Mouse (Mus musculus) gastrocnemius, adult 8-10 months (tissue): ENCODE measurements at regions not wholly inside any gene's neighbourhood (a gene's known extent, or its start where the extent isn't known, plus 50 kb on each side); places are given as distances from the start of the nearest gene placed in this dataset.
A peak's percentile ranks its signal among the peaks of the same experiment; 100 is the strongest.

Experiments
- DNase-seq, 2 experiments: peaks; one replicate each; pipeline ENCODE4 v3.0.0; 2022; ENCODE audit warnings: low spot score in 2 of 2

DNA sequence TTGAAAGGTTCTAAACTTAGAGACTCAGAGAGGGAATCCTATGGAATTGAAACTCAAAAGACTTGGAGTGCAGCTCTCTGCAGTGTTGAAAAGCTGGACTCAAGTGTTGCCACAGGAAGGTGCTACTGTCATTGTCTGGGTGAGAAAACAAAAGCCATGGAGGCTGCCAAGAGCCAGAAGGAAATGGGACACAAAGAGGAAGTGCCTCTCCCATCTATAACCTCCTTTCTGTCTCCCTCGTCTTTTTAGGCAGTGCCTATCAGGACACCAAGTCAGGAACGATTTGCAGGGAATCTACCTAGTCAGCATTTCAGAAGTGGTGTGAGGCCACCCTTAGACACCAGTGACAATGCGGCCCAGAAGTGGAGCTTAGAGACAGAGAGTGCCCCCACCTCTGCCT lies 138.5 kb upstream of the Slco3a1 start:
- DNase-seq: no peak

DNA sequence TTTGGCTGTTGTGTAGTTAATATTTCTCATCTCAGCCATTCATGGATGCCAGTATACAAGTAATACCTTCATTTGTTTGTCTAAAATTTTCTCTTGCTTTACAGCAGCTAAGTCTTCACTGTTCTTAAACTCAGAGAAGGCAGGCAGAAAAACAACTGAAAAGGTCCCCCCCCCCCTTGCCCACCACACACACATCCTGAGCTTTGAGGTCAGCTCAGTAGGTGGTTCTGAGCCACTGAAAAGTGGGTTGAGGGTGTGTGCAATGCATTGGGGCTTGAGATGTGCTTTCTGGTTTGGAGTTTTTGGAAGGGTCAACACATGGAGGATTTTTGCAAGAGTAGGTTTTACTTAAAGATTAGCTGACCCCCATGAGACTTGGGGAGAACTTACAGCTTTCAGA lies 136.1 kb upstream of the Slco3a1 start:
- no peak for DNase-seq

DNA sequence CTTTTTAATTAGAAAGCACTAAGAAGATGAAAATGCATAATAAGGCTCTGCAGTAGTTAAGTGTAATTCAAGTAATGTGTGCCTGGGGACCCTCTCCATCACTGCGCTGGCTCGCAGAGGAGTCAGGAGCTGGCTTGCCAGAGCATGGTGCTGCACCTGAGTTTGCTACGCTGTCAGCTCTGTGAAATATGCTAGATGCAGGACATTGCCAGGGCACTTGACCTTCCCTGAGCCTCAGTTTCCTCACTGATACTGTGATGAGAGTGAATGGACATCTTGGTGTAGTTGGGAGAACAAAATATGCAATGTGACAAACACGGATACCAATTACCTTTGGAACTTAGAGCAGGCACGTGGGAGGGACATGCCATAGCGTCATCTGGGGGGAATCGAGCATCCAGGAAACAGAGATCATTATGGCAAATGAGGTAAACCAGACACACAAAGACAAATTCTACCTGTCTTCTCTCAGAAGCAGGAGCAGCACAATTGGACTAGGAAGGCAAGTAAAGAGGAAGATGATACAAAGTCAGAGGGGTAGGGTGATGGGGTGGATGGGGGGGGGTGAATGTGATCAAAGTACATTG lies 133.6 kb upstream of the Slco3a1 start:
- DNase-seq: no peak

DNA sequence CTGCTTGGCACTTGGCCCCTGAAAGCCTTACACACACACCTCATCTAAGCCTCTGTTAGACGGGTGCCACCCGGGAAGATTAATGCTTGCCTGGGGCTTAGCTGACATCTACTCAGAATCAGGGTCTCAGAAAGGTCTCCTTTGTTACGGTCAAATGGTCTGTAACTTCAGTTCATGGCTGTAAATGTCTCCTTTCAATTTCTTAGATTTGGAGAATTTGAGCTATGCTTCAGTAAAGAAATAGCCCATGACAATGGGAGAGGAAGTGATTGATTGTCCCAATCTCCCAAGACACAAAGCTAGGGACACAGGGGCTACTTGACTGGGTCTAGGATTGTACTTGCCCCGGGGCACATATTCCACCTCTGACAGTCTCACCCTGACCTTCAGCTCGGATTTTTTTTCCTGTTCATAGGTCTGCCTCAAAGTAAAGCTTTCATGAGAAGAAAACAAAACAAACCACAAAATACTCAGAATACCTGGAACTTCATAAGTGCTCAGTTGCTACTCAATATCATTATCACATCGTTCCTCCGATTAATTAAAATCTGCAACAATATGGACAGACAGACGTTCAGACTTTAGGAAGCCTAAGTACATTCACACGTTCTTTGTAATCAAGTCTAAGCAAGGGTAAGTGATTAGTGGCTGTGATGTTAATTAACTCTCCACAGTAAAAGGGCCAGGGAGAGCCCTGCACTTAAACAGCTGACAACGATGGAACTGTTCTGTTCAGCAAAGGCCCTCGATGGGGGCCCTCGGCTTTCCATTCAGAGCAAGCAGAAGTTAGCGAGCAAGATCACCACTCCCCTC lies 132.9 kb upstream of the Slco3a1 start:
- no peak for DNase-seq

DNA sequence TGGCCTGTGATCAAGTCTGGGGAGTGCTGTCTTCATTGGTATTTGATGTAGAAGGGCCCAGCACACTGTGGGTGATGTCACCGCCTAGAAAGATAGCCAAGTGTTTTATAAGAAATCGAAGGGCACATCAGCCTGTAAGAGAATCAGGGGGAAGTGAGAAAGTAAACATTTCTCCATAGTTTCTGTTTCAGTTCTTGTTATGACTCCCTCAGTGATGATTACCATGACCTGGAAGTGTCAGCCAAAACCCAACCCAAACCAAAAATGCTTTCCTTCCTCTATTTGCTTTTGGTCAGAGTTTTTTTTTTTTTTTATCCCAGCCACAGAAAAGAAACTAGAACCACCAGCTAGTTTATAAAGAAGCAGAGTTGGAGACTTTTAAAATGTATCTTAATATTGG lies 129.4 kb upstream of the Slco3a1 start:
- DNase-seq: peak in 1 of 2 experiments; percentile 3

DNA sequence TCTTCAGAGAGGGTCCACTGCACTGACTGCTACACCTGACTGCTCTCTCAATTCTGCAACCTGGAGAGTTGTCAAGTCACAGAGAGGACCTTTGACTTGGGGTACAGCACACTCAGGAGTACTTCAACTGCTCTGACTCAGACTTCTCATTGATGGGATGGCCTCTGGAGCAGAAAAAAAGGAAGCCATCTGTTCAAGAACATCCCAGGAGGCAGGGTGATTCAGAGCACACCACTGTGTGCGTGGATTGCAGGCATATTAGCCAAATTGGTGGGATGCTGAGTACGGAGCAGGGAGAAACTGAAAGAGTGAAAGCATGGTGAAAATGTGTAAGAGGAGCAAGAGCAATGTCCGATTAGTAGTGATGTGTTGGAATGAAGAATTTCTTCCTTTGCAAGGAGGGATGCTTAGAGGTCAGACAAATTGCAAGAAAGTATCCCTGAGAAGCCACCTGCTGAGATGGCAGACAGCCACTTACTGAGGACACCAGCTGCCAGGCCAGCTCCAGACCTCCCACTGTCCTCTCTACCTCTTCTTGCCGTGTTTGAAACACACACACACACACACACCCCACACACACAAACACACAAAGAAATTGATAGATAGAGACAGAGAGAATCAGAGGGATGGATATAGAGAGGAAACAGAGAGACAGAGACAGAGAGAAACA lies 119.2 kb upstream of the Slco3a1 start:
- no peak for DNase-seq

DNA sequence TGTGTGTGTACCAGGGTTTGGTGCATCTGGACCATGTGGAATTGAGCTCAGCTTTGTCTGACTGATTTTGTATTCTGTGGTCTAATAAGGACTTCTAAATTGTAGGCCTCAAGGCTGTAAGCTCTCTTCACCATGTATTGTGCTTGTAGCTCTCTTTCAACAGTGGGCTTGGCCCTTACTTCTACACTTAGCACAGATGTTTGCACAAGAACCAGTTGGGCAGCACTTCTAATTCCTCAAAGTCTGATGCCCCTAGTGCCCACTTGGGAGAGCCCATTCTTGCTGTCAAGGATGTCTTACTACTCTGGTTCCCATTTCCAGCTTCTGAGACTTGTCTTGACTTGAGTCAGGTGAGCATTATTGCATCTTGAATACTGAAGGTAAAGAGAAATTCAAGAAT lies 114.5 kb upstream of the Slco3a1 start:
- no peak for DNase-seq

DNA sequence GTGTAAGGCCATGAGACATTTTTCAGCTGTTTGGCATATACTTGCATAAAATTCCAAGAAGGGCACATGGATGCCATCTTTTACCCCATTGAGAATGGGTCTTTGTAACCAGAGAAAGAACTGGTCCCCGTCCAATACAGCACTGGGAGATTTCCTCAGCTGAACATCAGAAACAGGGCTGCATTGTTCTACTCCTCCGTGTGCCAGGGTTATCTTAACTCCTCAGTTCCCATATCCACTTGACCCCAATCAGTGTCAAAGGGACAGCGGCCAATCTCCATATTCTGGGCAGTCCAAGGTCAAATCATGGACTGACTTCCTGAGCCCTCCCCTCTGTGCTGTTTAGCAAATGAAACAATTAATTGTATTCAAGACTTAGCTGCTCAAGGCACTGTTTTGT lies 112.5 kb upstream of the Slco3a1 start:
- DNase-seq: no peak

DNA sequence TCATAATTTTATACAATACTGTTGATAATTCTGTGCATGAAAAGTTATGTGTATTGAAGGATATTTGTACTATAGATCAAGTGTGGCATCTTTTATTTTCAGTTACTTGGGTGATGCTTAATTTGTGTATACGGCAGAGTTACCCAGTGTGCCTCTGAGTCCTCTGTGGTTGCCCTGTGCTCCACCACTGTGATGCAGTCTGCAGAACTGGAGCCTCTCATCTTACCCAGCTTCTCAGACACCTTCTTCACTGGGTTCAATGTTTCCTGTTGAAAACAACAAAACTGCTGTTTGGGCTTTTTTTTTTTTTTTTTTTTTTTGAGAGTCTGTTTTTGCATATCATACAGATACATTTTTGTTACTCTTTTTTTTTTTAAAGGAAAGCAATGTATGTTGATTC lies 109.2 kb upstream of the Slco3a1 start:
- DNase-seq: no peak

DNA sequence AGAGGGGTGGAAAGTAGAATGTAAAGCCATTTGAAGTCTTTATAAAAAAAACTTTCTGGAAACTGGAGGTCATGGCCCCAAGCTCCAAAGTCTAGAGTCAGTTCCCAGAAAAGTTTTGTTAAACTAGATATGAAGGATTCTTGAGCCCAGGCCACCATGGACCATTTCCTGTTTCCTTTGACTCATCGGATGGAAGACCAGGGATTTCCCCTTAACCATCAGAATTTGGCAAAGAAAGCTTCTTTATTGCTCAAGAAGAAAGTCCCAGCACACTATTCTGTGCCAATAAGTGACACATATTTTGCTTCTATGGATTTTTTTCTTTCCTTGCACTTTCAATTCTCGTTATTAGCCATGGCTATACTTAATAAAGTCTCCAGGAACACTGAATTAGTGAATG lies 92.7 kb upstream of the Slco3a1 start:
- DNase-seq: no peak

DNA sequence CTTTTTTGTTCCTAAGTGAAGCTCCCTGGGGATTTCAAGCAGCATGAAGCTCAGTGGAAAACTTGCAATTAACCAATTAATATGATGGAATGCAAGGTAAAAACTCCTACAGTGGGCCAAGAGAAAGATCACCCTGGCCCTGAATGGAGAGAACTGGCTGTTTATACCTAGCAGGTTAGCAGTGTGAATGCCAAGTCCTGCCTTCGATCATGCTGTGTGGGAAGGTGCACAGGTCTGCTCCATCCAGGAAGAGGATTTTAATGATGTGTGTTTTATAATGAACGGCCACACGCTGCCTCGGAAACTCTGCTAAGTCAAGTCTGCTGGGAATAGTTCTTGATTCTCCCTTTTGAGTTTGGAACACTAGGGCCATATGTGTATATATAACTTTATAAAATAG lies 85.6 kb upstream of the Slco3a1 start:
- no peak for DNase-seq

DNA sequence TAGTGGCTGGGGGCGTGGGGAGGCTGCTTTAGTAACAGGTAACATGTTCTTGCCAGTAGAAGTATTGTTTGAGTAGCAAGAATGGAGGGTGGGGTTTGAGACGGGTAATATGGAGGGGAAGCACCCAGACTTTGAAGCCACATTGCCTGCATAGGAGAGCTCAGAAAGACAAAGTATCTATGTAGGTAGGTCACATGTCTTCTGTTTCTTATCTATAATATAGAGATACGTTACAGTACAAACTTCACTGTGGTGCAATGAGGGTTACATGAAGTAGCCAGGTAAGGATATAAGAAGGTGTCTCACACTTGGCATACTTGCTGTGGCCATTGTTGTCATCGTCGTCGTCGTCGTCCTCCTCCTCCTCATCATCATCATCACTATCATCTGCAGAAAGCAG lies 77.6 kb upstream of the Slco3a1 start:
- DNase-seq: no peak

DNA sequence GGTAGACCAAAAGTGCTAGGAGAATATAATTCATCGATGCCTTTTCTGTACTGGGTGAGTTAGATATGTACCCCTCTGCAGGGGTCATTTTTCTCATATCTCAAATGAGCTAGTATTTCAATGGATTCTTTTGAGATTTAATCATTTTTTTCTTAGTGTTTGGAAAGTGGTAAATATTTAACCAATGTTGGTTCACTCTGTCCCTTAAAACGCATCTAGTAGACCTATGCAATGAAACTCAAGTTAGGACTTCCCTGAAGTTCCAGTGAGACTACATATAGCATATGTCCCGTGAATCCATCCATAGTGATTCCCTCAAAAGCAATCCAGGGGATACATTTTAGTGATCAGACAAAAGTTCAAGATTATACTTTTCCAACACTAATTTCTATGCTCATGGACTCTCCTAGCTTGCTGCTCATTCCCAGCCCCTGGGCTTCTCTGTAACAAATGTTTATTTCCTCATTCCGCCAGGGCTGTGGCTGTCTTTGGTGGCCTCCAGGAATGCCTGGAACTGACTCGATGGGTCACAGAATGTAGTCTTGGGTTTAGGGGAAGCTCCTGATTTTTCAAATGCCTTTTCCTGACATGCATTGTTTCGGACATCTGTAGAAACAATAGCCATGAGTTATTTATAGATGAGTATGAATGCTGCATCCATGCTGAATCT lies 74.4 kb upstream of the Slco3a1 start:
- DNase-seq: no peak
